Mouse (Mus musculus): ENCODE results near the gene Ptgr1. TPM values are rescaled to one million over a fixed set of nuclear protein-coding genes. Genes with fewer than 3 reads are reported as not detected.

Gene Ptgr1
- total RNA-seq, 2 experiments from 2014 or later: 0.84 to 1.7 TPM

DNA sequence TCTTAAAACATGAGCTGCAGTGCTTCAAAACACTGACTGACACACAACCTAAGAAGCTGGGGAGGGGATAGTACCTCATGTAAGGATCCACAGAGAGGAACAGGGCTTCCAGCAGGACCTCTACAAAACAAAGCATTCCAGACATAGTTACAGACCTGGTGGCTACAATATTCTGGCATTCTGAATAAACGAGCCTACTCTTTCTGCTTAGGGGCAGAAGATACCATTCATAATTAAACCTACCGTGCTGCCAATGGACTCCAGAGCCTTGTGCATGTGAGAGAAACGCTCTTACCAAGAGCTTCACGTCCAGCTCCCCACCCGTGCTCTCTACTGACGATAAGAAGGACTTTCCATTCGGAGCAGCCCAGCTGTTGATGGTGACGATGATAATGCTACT lies 4.1 kb downstream of the Ptgr1 start:
- TF ChIP-seq CTCF (IDR thresholded peaks at IDR 0.05): no peak
- H3K4me3 ChIP-seq: no peak overlapping the region
- no peak overlapping the region for H3K27ac ChIP-seq
- intact Hi-C loops (cut with DNase I): no loop called here
- no peak for DNase-seq

DNA sequence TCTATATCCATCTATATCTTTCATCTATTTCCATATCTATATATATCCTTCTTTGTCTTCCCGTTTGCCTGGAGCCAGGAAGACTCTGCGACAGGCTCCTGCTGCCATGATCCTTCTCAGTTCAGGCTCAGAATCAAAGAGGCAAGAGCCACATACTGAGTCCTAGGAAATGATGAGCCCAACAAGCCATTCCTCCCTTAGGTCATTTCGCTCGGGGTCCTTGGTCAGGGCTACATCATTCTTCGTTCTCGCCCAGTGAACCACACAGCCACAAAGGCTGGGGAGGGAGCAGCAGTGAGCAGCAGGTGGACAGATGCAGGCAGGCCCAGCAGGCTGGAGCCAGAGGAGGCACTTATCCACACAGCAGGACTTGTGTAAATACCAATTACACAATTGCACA lies 5.5 kb downstream of the Ptgr1 start:
- intact Hi-C loops (cut with DNase I): no loop called here
- no peak overlapping the region for H3K4me3 ChIP-seq
- no peak for TF ChIP-seq CTCF (IDR thresholded peaks at IDR 0.05)
- H3K27ac ChIP-seq: no peak overlapping the region
- DNase-seq: no peak

DNA sequence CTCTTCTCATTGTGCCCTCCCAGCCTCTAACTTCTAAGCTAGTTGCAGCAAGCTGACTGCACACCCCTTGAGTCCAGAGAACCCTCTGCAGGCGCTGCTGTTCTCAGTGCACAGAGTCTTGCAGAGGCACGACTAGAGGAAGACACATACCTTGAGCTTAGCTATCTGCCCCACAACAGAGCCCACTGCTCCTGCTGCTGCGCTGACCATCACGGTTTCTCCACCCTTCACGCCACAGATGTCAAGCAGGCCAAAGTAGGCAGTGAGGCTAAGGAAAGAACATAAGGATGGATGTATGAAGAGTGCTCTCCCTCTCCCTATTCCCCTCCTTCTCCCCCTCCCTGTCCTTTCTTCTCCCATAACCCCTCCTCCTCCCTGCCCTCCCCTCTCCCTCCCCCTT lies 11.2 kb downstream of the Ptgr1 start:
- DNase-seq: no peak
- no peak overlapping the region for H3K4me3 ChIP-seq
- intact Hi-C loops (cut with DNase I): no loop called here
- no peak overlapping the region for H3K27ac ChIP-seq
- no peak for TF ChIP-seq CTCF (IDR thresholded peaks at IDR 0.05)

DNA sequence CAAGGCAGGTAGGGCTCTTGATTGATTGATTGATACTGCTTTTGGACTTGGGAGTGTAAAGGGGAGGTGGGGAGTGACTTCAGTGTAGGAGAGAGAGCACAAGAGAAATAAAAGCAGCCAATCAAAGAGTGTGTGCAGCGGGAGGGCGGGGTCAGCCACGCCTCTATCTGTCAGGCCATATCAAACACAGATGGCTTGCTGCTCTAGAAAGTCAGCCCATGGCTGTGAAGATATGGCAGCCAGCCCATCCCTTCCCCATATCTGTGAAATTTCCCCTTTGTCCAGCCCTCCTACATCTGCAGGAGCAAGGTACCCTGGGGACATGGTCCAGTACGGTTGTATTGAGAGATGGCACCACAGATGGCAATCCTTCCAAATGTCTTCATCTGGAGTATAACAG lies 16.2 kb downstream of the Ptgr1 start:
- Histone ChIP-seq H3K27ac (no peak overlapping the region), H3K4me3 (no peak overlapping the region)
- no peak for DNase-seq
- no peak for TF ChIP-seq CTCF (IDR thresholded peaks at IDR 0.05)
- intact Hi-C loops (cut with DNase I): no loop called here

DNA sequence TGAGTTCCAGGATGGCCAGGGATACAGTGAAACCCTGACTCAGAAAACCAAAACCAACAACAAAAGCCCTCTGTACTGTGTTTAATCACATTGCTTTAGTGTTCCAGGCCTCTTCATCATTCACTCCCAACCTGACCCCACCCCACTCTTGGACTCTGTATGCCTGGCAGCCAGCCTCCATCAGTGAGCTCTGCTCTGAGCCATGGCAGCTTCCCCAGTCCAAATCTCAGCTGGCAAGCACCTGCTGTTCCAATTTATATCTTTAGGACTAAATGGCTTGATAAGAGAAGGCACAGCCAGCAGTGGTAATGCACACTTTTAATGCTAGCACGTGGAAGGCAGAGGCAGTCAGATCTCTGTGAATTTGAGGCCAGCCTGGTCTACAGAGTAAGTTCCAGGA lies 21.8 kb downstream of the Ptgr1 start:
- intact Hi-C loops (cut with DNase I): no loop called here
- DNase-seq: no peak
- no peak for TF ChIP-seq CTCF (IDR thresholded peaks at IDR 0.05)
- Histone ChIP-seq H3K4me3 (no peak overlapping the region), H3K27ac (no peak overlapping the region)

DNA sequence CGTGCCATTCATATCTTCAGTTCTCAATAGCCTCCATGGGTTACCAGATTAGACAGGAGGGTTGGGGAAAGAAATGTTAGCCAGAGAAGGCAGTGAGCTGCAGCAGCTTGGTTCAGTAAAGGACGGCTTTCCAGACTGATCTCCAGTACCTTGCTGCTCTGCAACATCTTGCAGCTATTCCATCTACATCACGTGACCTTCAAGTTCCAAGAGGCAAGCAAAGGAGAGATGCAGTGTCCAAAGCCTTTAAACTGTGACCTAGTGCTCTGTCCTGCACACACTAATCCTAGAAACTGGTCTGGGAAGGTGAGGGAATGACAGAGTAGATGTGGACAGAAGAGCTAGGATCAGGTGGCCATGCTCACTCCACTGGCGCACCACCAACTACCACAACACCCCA lies 23.6 kb downstream of the Ptgr1 start:
- no peak for DNase-seq
- Histone ChIP-seq H3K4me3 (no peak overlapping the region), H3K27ac (no peak overlapping the region)
- intact Hi-C loops (cut with DNase I): no loop called here
- TF ChIP-seq CTCF (IDR thresholded peaks at IDR 0.05): no peak

DNA sequence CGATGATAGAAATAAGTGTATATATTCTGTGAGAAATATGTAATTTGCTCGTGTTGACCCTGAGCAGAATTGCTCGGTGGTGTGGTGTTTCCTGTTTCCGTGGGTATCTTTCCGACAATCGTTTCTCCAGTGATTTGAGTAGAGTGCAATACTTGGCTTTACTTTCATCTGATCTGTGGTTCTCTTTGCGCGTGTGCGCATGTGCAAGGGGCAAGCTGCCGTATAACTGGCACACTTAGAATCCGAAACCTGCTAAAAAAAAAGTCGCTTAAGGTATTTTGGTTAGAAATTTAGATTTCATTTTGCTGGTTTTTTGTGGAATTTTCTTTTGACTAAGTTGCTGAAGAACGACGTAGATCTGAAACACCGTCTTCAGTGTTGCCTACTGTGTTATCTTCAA lies 25.2 kb downstream of the Ptgr1 start:
- no peak for TF ChIP-seq CTCF (IDR thresholded peaks at IDR 0.05)
- intact Hi-C loops (cut with DNase I): no loop called here
- DNase-seq: no peak
- Histone ChIP-seq H3K4me3 (no peak overlapping the region), H3K27ac (no peak overlapping the region)

DNA sequence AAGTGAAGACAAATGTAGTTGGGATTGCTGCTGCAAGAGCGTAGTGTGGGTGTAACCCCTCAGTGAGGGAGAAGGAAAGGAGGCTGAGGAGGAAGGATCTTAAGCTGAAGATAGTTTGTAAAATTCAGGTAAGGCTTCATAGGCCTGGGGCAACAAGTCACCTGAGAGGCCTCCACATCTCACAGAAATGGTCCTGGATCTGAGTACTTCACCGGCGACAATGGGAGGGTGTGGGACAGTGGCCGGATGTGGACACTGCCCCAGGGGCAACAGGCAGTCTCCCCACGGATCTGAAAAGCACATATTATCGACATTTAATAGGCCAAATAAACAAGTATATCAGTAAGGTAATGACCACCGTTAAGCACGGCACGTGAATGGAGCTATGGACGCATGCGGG lies 34.3 kb downstream of the Ptgr1 start:
- TF ChIP-seq CTCF (IDR thresholded peaks at IDR 0.05): no peak
- intact Hi-C loops (cut with DNase I): no loop called here
- DNase-seq: no peak
- no peak overlapping the region for H3K27ac ChIP-seq
- no peak overlapping the region for H3K4me3 ChIP-seq

DNA sequence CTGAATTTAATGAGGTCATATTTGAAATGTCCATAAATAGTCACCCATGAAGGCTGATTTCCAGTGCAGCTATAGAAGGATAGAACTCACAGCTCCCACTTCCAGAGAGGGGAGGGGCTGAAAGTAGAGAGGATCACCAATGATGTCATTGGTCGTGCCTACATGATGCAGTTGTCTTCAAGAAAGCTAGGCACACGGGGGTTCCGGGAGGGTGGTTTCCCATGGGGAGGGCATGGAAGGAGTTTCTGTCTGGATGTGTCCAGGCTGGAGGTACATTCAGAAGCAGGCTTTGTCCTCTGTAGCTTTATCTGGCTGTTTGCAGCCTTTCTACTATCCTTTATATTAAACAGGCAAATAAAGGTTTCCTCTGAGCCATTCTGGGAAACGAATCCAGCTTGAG lies 38.5 kb downstream of the Ptgr1 start:
- H3K4me3 ChIP-seq: no peak overlapping the region
- intact Hi-C loops (cut with DNase I): no loop called here
- no peak for DNase-seq
- no peak overlapping the region for H3K27ac ChIP-seq
- TF ChIP-seq CTCF (IDR thresholded peaks at IDR 0.05): no peak

DNA sequence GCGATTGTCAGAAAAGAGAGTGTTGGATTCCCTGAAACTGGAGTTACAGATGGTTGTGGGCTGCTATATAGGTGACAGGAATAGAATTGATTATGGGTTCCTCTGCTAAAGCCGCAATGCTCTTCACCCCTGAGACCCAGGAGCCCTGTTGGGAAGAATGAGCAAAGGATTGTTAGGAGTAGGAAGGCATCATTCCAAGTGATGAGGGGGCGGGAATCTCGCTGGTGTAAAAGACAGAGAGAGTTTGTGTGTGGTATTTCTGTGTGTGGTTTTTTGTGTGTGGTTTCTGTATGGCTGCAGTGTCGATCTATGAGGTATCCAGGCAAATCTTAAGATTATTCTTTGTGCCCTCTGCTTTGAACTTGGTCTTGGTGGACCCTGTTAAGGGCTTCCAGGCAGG lies 42.2 kb downstream of the Ptgr1 start:
- DNase-seq: no peak
- no peak for TF ChIP-seq CTCF (IDR thresholded peaks at IDR 0.05)
- no peak overlapping the region for H3K4me3 ChIP-seq
- no peak overlapping the region for H3K27ac ChIP-seq
- intact Hi-C loops (cut with DNase I): no loop called here

DNA sequence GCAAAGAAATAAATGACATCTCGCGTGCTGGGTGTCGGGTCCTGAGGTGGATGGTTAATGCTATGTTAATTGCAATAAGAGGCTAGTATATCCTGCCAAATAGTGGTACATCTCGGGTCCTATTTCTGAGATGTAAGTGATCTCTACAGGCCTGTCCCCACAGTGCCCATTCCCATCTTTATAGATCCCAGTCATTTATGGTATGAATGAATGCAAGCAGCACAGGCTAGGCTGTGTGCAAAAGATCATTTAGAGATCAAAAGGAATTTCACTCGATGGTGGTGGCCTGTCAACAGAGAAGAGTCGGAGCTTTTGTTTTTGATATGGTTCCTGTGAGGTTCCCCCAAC lies 42.7 kb downstream of the Ptgr1 start:
- no peak for TF ChIP-seq CTCF (IDR thresholded peaks at IDR 0.05)
- peak overlapping the region; percentile 87 for H3K4me3 ChIP-seq
- no peak overlapping the region for H3K27ac ChIP-seq
- no peak for DNase-seq
- intact Hi-C loops (cut with DNase I): no loop called here

DNA sequence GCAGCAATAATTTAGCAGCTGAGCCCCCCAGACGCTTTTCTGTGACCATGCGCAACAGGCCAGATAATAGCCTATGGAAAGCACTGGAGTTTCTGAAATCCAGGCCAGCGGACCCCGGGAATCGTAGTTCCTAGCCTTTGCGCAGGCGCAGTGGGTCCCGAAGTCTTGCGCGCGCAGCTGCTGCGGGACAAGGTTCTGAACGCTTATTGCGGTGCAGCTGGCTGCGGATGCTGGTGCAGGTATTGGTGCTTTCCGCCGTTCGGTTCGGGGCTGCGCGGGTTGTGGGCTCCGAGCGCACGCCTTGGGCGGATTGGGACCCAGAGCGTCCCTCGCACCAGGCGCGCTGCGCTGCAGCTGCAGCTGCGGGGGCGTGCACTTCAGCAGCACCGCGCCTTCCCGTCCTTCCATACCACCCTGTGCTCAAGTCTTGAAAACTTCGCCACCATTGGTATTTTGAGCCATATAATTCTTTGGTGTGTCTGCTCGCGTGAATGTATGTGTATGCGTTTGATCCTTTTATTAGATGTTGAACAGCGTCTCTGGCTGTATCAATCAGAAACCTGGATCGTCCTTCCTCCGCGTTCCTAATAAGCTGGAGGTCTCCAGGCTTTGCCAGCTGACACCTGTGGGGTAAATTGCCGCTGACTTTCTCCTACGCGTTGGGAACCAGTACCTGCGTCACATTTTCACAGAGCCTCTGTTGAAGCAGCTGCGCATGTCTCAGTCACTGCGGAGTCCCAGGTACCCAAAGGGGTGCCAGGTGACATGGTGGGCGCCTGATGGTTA lies 43.3 kb downstream of the Ptgr1 start, which contains the start of gene Zkscan16:
Gene Zkscan16, plus strand, starts transcription at position 209 of the 786 bp plus-strand sequence.
- Histone ChIP-seq H3K27ac (no peak within 1 kb of the TSS), H3K4me3 (peak within 1 kb of the TSS; percentile 87)
- intact Hi-C loops (cut with DNase I): no loop called here
- peak; percentile 83 for DNase-seq
- TF ChIP-seq CTCF (IDR thresholded peaks at IDR 0.05): no peak

DNA sequence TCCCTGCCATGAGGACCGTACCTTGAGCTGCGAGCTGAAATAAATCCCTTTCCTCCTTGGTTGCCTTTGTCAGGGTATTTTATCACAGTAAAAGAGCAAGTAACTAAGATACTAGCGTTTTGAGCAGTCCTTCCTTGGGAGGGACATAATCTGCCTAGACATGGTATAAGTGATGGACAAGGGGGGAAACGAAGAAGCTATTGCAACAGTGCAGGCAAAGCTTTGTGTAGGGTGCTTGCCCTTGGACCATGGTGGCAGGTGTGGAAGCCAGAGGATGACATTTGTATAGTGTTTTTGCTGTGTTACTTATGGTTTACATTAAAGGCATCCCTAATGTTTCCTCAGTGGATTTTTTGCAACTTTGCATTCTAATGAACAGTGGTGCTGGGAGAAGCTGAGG lies 44.0 kb downstream of the Ptgr1 start:
- intact Hi-C loops (cut with DNase I): no loop called here
- Histone ChIP-seq H3K27ac (no peak overlapping the region), H3K4me3 (peak overlapping the region; percentile 87)
- no peak for TF ChIP-seq CTCF (IDR thresholded peaks at IDR 0.05)
- no peak for DNase-seq

DNA sequence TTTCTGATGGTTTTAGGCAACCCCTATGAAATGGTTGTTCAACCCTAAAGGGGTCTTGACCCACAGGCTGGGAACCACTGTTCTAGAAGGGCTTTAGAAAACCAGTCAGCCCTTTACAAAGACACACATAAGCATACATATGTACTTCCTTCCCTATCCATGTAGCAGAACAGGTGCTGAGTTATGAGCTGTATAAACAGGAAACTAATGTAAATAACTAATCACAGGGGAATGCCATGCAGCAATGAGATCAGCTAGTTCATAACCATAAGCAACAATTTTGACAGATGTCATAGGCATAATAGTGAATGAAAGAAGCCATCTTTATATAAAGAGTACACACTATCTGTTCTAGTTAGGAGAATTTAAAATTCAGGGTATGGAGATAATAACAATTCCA lies 45.3 kb downstream of the Ptgr1 start:
- intact Hi-C loops (cut with DNase I): no loop called here
- DNase-seq: no peak
- no peak for TF ChIP-seq CTCF (IDR thresholded peaks at IDR 0.05)
- Histone ChIP-seq H3K27ac (no peak overlapping the region), H3K4me3 (no peak overlapping the region)
